Mouse (Mus musculus) spleen, adult 18-20 months (tissue): ENCODE measurements around the gene Tmem151b.

Experiments used
- DNase-seq, 2 experiments: peaks; one replicate each; pipeline ENCODE4 v3.0.0; 2022; ENCODE audit warnings: mixed read lengths in 2 of 2

Gene Tmem151b

DNA sequence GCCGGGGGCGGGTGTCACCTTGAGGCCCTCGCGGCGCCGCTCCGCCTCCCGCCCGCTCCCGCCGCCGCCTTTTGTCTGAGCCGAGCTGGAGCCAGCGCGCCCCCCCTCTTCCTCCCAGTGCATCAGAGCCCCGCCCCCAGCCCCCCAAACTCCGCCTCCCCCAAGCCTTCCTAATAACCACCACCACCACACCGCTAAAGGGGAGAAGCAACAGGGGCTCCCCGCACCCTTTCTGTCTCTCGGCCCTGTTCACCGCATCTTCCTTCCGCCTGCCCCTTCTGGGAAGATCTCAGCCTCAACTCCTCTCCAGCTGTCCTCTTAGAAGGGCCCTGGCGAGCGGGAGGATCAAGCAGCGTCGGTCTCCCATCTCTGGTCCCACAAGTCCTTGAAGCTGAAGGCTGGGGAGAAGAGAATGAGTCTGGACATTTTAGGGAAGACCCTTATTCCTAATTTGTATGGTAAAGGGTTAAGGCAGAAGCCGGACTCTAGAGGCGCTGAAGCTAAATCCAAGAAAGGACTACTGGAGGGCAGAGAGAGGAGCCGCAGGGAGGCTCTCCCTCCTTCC lies at the start of gene Tmem151b:
TSS of gene Tmem151b (minus strand) at position 61 of the 565 bp plus-strand sequence.
- no peak for DNase-seq

DNA sequence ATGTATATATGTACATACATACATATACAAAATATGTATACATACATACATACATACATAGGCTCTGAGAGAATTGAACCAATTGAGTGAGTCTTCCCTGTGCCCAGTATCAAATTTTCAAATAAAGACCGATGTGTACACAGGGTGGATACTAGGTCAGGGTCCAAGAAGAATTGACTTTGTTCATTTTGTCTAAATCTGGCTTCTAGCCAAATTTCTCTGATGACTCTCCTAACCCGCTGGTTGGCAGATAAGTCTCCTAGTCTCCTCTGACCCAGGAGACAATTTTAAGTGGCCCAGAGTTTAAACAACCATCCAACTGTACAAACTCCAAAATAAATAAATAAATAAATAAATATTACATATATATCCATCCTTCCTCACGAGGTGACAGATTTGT lies 49.4 kb upstream of the Tmem151b start:
- no peak for DNase-seq

DNA sequence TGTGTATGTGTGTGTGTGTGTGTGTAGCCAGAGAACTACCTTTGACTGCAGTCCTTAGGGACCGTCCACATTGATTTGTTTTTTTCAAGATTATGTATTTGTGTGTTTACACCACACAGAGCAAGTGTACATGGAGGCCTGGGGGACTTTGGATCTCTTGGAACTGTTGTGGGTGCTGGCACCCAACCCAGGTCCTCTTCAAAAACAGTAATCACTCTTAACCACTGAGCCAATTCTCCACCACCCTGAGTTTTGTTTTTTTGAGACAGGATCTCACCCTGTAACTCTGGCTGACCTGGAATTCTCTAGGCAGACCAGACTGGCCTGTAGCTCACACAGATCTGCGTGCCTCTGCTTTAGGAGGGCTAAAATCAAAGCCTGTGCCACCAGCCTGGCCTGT lies 48.9 kb upstream of the Tmem151b start:
- DNase-seq = no peak

DNA sequence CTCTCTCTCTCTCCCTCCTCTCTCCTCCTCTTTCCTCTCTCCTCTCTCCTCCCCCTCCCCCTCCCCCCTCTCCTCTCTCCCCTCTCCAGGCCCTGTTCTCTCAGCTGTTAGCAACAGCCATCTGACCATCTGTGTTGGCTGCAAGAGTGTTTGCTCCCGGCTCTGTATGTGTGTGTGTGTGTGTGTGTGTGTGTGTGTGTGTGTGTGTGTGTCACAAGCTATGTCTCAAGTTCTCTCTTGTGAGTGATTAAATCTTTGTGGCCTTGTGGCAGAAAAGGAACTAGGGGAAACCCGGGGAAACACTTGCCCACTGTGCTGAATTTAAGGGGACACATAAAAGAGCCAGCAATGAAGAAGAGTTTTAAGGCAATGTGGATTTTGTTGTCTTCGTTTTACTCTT lies 48.3 kb upstream of the Tmem151b start:
- no peak for DNase-seq

DNA sequence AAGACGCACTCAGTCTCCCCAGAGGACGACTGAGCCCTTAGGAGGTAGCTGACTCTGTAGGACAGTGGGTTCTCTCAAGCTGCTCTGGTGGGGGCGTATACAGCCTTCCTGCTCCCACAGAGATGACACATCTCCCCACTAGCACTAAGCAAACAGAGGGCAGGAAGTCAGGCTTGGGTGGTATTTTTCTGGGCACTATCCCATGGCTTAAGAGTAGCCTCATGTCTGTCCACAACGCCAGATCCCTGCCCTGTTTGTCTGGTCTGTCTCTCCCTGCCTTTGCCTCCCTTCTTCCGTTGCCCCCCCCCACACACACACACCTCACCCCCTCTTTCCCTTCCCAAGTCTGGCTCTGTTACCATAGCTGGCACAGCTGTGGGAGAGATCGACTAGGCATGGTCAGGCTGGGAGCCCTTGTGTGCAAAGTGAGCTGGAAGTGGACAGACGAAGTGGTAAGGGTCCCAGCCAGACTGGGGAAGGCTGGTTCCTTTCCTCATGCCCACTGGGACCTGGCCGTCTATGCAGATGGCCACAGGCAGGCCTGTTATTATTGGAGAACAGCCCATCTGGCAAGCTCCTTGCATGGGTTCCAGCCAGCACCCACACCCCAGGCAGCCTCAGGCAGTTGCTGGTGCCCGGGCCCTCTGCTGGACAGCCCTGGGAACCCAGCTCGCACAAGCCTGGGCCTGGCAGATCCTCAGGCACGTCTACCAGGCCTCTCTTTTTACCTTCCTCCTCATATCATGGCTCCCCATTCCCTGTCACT lies 47.3 kb upstream of the Tmem151b start:
- DNase-seq = peak in 1 of 2 experiments; percentile 58

DNA sequence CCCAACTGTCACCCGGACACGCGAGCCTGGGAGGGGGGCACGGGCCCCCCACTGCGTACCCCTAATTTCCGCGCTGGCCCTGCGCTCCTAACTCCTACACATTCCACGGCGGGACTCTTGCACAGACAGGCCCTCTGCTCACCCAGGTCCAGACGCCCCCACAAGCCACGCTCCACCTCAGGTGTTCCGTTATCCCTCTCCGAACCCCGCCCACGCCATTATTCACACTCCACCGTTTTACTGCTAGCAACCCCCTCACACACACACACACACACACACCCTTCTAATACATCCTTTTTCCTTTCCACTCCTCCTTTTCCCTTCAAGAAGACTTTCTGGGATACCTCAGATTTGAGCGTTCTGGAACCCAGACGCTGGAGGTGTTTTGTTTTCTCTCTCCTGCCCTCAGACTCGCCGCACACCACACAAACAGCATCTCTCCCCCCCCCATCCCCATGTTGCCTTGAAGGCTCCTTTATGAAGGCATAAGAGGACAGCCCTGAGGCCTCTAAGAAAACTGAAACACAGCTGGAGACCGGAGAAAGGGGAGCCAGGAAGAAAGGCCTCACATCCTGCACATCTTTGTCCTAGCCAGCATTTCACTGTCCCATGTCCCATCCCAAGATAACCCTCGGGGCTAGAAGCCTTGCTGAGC lies 46.4 kb upstream of the Tmem151b start:
- no peak for DNase-seq

DNA sequence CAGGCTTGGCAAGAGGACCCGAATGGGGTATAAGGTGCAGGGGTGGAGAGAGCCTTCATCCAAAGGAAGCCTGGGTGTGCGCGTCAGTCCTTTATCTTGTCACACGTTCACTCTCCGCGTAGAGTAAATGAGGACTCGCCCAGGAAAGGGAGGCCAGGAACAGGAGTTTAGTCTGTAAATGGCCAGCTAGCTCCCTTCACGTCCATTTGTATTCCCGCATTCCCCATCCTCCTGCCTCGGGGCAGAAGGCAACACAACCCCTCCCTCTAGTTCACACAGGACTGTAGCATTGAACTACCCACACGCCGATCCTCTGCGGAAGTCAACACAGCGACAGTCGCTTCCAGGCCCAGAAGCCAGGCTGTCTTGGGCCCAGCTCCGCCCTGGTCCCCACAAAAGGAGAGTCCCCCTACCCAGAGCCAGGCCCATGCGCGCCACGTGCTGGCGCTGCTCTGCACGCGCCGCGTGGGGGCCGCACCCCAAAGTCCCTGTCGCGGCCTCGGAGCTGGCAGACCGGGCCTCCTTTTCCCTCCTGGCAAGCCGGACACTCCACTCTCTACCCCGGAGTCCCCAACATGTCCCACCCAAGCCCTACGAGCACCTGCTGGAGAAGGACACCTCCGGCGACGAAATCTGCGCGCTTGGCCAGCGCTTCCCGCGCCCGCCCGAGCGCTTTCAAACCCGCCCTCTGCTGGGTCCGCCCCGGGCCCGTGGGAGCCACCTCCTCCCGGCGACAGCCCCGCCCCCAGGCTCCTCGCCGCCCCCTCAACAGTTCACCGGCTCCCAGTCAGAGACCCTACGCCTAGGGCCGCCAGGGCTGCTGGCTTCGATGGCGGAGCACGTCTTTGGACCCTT lies 45.6 kb upstream of the Tmem151b start:
- peak; percentile 62 to 77 for DNase-seq

DNA sequence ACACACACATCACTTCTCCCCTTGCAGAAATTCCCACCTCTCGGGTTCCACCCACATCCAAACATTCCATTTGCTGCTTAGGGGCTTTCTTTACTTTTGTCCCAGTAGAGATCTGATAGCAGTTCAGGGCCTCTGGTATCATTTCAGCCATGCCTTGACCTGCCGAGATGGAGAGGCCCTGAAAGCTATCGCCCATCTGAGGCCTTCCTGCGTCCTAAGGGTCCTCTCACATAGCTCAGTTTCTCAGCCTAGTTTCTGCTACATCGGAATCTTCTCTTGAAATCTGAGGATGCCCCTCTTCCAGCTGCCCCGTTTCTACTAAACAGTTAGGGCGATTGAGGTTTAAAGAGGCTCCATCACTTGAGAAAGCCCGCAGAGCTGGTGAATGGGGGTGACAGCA lies 44.7 kb upstream of the Tmem151b start:
- DNase-seq = no peak

DNA sequence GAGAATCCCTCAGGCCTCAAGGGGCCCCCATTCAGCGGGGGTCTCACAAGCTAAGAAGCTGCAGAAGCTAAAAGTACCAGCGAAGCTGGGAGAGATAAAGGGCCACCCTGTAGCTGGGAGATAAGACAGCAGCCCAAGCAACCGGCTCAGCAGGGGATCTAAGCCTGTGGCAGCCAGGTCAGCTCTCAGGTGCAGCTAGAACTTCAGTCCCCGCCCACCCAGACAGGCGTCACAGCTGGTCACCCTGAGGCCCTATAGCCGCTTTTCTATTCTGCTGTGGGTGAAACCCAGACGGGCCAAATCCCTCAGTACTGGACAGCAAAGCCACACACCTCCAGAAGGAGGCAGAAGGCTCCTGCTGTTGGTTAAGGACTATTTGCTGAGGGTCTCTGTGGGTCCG lies 44.0 kb upstream of the Tmem151b start:
- no peak for DNase-seq

DNA sequence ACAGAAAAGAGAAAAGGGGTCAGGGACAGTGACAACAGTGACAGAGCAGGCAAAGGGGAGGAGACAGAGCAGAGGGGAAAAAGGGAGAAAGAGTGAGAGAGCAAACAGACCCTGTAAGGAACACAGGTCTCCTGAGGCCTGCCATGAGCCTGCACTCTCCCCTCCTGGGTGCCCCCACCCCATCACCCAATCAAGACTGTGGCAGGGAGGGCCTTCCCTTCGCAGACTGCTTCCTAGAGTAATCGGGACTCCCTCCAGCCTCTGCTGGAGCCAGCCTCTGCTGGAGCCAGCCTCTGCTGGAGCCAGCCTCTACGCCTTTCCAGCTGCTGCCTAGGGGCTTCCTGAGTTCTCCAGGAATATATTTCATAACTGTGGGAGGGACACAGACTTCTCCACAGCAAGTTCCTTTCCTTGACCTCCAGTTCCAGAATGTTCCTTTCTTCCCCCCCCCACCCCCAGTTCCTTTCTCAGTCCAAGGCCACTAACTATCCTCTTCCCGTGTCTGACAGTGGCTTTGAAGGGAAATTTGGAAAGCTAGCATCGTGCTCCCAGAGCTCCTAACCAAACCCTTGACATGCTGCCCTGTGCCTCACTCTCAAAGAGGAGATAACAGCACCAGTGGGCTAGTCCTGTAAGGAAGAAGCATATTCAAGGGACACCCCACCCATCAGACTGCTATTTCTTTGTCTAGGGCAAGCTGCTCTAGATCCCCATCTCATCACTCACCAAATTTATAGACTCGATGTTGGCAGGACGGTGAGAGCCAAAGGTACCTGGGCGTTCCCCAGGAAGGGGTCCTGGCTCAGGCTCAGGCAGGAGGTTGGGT lies 43.3 kb upstream of the Tmem151b start:
- DNase-seq = no peak

DNA sequence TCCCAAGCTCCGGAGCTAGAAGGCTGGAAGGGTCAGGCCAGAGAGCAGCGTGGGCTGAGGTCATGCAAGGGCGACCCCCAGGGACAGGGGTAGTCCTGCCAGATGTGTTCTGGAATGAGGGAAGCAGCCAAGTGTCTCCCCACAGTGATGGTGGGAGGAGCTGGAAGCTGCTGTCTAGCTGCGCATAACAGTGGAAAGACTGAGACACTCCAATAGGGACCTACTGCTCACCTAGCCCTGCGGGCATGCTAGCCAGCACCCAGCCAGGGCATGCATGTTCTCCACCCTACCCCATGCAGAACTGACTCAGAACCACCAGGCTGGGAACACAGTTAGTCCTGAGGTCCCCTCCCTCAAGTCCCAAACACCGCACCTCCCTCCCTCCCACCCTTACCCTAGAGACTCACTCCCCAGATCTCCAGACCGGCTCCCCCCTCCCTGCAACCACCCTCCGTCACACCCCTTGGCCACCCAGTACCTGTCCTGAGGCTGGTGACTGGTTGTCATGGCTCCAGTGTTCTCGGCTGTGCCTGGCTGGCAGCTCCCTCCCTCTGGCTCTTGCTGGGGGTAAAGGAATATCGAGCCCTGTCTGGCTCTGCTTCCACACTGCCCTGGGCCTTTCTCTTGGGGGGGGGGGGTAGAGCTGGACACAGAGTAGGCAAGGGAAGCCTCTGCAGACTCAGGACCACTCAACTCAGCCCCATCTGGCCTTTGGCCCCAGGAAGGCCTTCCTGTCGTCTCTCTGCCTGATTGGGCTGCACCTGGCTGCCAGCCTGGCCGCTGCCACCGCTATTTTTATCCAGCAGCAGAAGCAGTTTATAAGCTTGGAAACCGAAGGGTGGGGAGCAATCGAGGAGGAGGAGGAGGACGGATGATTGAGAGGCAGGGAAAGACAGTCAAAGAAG lies 42.5 kb upstream of the Tmem151b start:
- DNase-seq = no peak

DNA sequence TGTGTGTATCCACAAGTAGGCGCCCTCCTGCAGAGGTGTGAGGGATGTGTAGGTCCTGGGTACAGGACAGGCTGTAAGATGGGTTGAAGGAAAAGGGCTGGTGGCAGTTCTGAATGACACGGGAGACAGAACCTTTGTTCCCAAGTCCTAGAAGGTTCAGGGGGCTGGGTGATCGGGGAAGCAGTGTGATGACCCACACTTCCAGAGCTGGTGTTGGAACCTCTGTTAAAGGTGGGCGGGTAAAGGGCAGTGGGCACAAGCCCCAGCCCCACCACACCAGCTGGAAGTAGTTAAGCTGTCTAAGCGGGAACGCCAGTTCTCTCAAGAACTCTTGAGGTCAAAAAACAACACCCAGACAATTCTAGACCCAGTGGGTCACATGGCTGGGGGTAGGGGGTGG lies 40.9 kb upstream of the Tmem151b start:
- no peak for DNase-seq

DNA sequence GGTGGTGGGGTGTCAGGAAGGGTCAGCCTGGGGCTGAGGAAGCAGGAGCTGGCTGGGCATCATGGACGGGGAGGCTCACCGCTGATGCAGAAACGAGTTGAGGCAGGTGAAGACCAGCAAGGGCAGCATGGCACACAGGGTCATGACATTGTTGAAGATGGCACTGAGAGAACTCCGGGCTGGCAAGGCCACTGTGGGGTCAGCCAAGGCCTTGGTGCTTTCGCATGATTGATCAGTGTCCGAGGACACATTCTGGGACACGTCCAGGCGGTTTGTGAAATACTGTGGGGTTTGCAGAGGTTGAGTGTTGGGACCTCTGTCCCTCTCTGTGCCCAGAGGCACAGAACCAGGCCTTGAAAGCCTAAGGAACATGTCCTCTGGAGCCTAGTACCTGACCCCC lies 40.4 kb upstream of the Tmem151b start:
- no peak for DNase-seq

DNA sequence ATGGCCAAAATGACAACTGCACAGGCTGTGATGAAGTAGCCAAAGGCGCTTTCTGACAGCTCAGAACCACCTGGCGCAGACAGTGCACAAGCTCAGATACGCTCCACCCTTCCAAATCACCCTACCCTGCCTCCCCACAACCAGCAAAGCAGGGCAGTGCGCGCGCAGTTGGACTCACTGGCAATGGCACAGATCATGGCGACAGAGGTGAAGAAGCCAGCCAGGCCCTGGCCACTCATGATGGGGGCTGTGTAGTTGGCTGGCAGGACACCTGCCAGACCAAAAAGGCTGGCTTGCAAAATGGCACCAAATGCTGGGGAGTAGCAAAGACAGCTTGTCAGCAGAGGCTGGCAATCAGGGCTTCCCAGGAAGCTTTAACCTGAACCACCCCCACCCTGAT lies 39.8 kb upstream of the Tmem151b start:
- DNase-seq = no peak

DNA sequence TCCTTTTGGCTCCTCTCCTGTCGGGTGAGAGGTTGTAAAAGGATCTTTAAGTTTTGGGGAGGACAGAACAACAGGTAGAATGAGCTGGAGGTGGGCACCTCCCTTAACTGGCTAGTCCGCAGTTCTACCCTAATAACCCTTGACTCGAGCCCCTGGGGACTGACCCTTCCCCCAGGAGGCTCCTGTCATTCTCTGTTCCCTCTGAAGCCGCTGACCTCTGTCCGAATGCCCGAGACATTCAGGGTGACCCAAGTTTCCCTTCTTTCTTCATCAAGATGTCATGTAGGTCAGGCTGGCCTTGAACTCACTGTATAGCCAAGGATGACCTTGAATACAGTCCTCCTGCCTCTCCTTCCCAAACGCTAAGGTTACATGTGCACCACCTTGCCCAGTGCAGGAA lies 38.9 kb upstream of the Tmem151b start:
- no peak for DNase-seq

DNA sequence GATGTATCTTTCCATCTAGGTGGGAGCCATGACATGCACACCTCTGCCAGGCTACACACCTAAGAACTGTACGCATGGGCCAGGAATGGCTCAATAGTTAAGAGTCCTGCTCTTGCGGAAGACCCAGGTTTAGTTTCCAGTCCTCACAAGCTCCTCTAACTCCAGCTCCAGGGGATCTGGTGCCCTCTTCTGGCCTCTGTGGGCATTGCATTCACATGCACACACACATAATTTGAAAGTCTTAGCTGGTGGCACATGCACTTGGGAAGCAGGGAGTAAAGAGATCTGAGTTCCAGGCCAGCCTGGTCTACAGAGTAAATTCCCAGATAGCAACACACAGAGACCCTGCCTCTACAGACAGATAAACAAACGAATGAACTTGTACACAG lies 37.0 kb upstream of the Tmem151b start:
- no peak for DNase-seq

DNA sequence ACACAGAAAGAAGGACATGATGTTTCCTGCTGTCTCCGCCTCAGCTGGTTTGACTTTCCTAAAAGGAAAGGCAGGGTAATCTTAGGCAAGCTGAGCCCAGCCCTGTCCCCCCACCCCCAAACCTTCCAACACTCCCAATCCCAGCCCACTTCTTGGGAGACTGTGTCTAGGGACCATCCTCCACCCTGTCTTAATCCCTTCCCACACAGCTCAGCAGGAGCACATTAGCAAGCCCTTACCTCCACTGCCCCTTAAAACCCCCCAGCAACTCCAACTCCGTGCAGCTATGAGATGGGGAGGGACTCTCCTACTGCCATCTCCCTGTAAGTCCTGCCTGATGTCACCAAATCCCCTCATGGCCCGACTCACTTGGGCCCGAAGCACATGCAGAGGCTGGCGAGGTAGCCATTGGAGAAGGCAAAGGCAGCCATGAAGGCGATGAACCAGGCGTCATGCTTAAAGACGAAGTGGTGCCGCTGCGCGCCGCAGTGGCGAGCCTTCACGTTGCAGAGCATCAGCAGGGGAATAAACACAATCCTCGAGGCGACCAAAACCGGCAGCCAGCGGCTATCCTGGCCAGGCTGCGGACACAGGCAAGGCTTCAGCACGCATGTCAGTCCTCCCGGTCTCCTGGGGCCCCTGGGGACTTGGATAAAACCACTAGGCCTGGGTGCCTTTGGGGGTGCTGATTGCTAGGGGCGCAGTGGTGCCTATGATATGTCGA lies 36.4 kb upstream of the Tmem151b start:
- no peak for DNase-seq

DNA sequence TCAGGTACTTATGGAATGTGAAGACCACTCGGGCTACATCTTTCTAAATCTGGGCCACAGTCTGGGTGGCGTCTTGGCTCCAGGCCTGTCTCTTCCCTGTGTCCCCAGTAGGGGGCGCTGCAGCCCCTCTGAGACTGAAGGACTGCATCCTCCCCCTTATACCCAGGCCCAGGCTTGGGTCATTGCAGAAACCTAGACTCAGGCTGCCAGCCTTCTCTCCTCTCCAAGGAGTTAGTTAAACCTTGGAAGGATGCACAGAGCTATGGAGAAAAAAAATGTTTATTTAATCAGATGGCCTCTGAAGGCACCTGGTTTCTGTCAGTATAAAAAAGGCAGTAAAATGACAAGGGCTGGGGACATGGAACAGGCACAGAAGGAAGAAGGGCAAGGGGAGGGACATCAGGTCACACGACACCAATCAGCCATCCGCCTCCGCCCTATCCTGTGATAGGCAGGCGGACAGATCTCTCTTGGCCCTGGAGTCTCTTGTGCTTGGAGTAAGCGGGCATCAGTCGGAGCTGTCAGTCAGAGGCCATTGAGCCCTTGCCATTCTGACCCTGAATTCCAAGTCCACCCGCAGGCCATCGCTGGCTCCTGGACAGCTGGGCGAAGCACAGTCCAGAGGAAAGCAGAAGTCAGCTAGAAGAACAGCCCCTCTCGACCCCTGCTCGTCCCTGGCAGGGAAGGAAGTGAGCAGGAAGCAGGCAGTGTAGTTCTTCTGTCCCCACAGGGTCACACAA lies 35.6 kb upstream of the Tmem151b start:
- peak; percentile 46 to 69 for DNase-seq

DNA sequence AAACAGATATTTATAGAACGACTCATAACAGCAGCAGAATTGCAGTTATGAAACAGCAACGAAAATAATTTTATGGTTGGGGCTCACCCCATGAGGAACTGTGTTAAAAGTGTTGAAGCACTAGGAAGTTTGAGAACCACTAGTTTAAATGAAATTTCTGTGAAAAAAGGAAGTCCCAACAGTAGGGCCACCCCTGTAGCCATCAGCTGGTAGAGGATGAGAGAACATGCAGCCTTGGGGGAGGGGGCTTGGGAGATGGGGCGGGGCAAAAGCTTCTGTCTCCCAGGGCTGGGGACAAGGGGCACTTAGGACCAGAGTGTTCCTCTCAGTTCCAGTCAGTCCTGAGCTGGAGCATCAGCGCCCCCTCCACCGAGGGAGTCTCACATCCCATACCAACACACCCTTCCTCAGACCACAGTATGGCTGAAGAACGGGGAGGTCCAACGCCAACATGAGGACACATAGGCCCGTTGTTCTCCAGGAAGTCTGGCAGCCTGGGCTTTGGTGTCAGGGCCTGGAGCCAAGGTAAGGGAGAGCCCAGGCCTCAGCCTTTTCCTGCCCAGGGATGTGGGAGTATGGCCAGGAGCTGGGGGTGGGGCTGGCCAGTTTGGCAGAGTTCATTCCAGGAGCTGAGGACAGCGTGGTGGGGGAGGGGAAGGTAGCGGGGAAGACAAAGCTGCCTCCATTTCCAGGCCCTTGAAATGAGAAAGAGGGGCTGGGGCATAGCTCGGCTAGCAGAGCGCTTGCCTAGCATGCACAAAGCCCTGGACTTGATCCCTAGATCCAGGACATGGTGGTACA lies 34.8 kb upstream of the Tmem151b start:
- no peak for DNase-seq
